Mouse (Mus musculus) ES-E14 (cell line): ENCODE data around the gene Cd9. TPM values are rescaled to one million over a fixed set of nuclear protein-coding genes. Genes with fewer than 3 reads are reported as not detected.

Experiments
- DNase-seq: peaks from one replicate; pipeline ENCODE4 v3.0.0-alpha.2; 2013; ENCODE audit warnings: low read depth, low spot score
- H3K27ac ChIP-seq: 2 replicates; pipeline ENCODE4 v1.5.1; 2012; ENCODE audit warnings: low read depth, mild to moderate bottlenecking, low read length, moderate library complexity, mixed read lengths; ENCODE audit not compliant: poor library complexity, insufficient read depth, severe bottlenecking
- H3K36me3 ChIP-seq: 2 replicates; pipeline ENCODE4 v1.6.1; 2012; ENCODE audit warnings: mild to moderate bottlenecking, low read length, moderate library complexity, mixed read lengths; ENCODE audit not compliant: control insufficient read depth, poor library complexity, insufficient read depth, severe bottlenecking
- H3K4me1 ChIP-seq, 2 experiments: fragments of 150-350 bp in 1 of 2; sonication (generic) in 1 of 2; 2 replicates each; pipeline ENCODE4 v1.6.1; 2012; ENCODE audit warnings: low read length in 2 of 2, mild to moderate bottlenecking in 1 of 2, mixed read lengths in 1 of 2; ENCODE audit not compliant: control insufficient read depth in 2 of 2, insufficient read depth in 2 of 2, poor library complexity in 1 of 2
- H3K4me3 ChIP-seq, 2 experiments: fragments of 150-350 bp in 1 of 2; sonication (generic) in 1 of 2; 2 replicates each; pipeline ENCODE4 v1.5.1; 2012; ENCODE audit warnings: low read length in 2 of 2, low read depth in 1 of 2, mild to moderate bottlenecking in 1 of 2, mixed read lengths in 1 of 2; ENCODE audit not compliant: insufficient read depth in 1 of 2, poor library complexity in 1 of 2, severe bottlenecking in 1 of 2
- H3K9ac ChIP-seq: 2 replicates; pipeline ENCODE4 v1.6.1; 2012; ENCODE audit warnings: low read depth, mild to moderate bottlenecking, low read length, mixed read lengths; ENCODE audit not compliant: poor library complexity, insufficient read depth, severe bottlenecking
- H3K9me3 ChIP-seq: fragments of 150-350 bp; sonication (generic); 2 replicates; pipeline ENCODE4 v1.6.1; 2012; ENCODE audit warnings: low read depth, mild to moderate bottlenecking, low read length; ENCODE audit not compliant: control insufficient read depth, insufficient read depth
- CHD2 ChIP-seq: IDR thresholded peaks from 2 replicates; pipeline ENCODE4 v1.6.1; 2014; ENCODE audit warnings: mild to moderate bottlenecking, low read depth, low read length, inconsistent platforms
- HCFC1 ChIP-seq: IDR thresholded peaks from 2 replicates; pipeline ENCODE4 v1.6.1; 2012; ENCODE audit warnings: low read length, inconsistent platforms, borderline replicate concordance; ENCODE audit not compliant: insufficient read depth
- MAFK ChIP-seq: IDR thresholded peaks from 2 replicates; pipeline ENCODE4 v1.6.1; 2014; ENCODE audit warnings: mild to moderate bottlenecking, low read depth, low read length, inconsistent platforms; ENCODE audit not compliant: insufficient read depth
- ZC3H11A ChIP-seq: IDR thresholded peaks from 2 replicates; pipeline ENCODE4 v1.6.1; 2012; ENCODE audit warnings: low read depth, mild to moderate bottlenecking, inconsistent platforms, low read length, borderline replicate concordance
- ZNF384 ChIP-seq: IDR thresholded peaks from 2 replicates; pipeline ENCODE4 v1.6.1; 2012; ENCODE audit warnings: low read depth, low read length, inconsistent platforms
- in situ Hi-C, 2 experiments: fragments of 600-800 bp; cut with MboI; formaldehyde crosslinking; loops; one replicate each; pipeline ENCODE4 v1.15.1; 2025; ENCODE audit warnings: low sequenced_read_pairs in 2 of 2, inconsistent platforms in 1 of 2; ENCODE audit not compliant: unreplicated experiment in 2 of 2
- total RNA-seq: library from RNA; depleted of rRNA; stranded (reverse); fragments of 300-350 nt; gene quantifications from 2 replicates; pipeline ENCODE4 v1.2.3, GENCODE M21; 2012

The Cd9 gene
- total RNA-seq, 1 experiment = 228 TPM

- no peak overlapping the region for H3K4me3 ChIP-seq
- TF ChIP-seq ZNF384 (no peak), ZC3H11A (no peak), CHD2 (no peak), MAFK (no peak), HCFC1 (no peak)
- no peaks in the 10 kb centered on the region for H3K9me3 ChIP-seq
- in situ Hi-C loops = no loop called here
- no peak for DNase-seq
- H3K9ac ChIP-seq = no peak overlapping the region
- peaks cover 25% of the 10 kb centered on the region; the same call in 1 of the 2 replicates for H3K36me3 ChIP-seq
- peaks cover 22 to 48% of the 10 kb centered on the region in 2 experiments for H3K4me1 ChIP-seq
- no peak overlapping the region for H3K27ac ChIP-seq
Observed at GRCm38 (mm10) chr6:125473321-125473721, 21.3 kb downstream of the Cd9 start.

DNA sequence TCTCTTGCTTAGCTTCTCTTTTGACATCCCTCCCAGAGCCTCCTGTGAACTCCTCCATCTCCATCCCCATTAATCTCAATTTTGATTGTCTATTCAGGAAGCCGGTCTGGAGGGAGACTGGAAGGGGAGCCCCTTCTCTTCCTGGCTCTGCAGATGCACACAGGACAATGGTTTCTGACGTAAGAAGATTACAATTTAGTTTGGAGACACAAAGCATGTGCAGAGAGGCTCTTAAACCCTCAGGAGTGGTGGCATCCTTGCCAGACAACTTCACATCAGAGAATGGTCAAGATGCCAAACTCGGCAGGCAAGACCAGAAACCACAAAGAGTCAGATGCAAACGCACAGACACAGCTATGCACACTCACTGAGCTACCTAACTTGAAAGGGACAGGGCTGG is 22.7 kb downstream of the Cd9 start:
- peaks cover 28% of the 10 kb centered on the region; the same call in 1 of the 2 replicates for H3K36me3 ChIP-seq
- in situ Hi-C loops = no loop called here
- no peak for DNase-seq
- no peaks in the 10 kb centered on the region for H3K9me3 ChIP-seq
- no peak for TF ChIP-seq ZC3H11A
- H3K9ac ChIP-seq = no peak overlapping the region
- H3K4me1 ChIP-seq = peaks cover 14 to 38% of the 10 kb centered on the region in 2 experiments
- H3K4me3 ChIP-seq = no peak overlapping the region
- H3K27ac ChIP-seq = no peak overlapping the region

DNA sequence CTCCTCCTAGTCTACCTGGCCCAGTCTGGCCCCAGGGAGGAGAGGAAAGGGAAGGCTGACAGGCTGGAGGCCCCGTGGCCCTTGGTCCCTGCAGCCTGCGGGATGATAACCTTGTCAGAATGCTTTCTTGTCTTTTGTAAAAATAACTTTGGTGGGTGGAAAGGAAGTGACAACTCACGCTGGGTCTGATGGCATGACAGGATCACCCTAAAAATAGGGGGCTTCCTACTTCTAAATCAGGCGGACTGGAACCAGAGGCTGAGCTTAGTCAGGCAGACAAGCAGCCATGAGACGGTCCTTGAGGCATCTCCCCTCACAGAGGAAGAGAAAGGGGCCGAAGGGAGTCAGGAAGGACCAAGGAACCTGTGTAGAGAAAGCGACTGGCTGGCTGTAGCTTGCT is 23.3 kb downstream of the Cd9 start:
- in situ Hi-C loops = no loop called here
- no peak overlapping the region for H3K4me3 ChIP-seq
- H3K36me3 ChIP-seq = peaks cover 28% of the 10 kb centered on the region; the same call in 1 of the 2 replicates
- H3K27ac ChIP-seq = no peak overlapping the region
- no peaks in the 10 kb centered on the region for H3K9me3 ChIP-seq
- DNase-seq = no peak
- H3K4me1 ChIP-seq = peaks cover 12 to 32% of the 10 kb centered on the region in 2 experiments
- no peak overlapping the region for H3K9ac ChIP-seq
- no peak for TF ChIP-seq HCFC1

DNA sequence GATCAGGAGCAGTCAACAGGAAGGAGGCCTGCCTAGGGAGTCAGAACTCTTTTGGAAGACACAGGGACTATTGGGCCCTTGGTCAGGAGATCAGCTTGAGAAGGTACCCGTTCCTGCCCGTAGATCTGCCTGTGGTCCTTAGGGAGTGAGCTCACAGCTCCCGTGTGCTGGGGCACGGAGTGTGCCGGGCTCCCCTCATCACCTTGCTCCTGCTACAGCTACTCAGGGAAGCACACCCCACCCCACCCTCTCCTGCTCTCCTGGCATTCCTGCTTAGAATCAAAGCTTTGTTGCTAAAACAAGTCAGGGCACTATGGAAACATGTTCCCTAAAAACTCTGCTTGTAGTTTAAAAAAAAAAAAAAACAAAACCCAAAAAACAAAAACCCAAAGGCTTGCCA is 24.0 kb downstream of the Cd9 start:
- no peak overlapping the region for H3K4me3 ChIP-seq
- in situ Hi-C loops = no loop called here
- H3K36me3 ChIP-seq = peaks cover 29% of the 10 kb centered on the region; the same call in 1 of the 2 replicates
- no peak overlapping the region for H3K9ac ChIP-seq
- peaks cover 8 to 30% of the 10 kb centered on the region in 2 experiments; a peak in 3 of 4 replicates for H3K4me1 ChIP-seq
- H3K27ac ChIP-seq = no peak overlapping the region
- no peak for DNase-seq
- no peak for TF ChIP-seq HCFC1
- no peak for TF ChIP-seq MAFK
- TF ChIP-seq CHD2 = no peak
- no peak for TF ChIP-seq ZC3H11A
- no peak for TF ChIP-seq ZNF384
- no peaks in the 10 kb centered on the region for H3K9me3 ChIP-seq

DNA sequence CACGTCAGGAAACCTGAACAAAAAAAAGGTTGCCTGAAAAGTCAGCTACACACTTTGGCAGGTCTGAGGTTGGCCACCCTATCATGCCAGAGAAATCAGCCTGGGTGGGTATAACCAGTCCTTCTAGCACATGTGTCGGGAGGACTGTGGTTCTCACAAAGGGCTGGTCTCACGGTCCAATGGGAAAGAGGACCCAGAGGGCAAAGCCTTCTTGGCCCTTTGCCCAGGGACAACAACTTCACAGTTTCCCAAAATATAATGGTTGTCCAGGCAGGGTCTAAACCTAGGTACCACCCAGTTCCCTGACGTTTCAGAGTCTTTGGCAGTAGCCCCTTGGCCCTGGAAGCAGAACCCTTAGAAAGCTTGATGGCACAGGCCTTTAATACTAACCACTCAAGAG is 25.4 kb downstream of the Cd9 start:
- H3K27ac ChIP-seq = no peak overlapping the region
- TF ChIP-seq HCFC1 = no peak
- TF ChIP-seq MAFK = no peak
- TF ChIP-seq ZNF384 = no peak
- no peak for TF ChIP-seq ZC3H11A
- no peak overlapping the region for H3K9ac ChIP-seq
- H3K4me1 ChIP-seq = peaks cover 0 to 21% of the 10 kb centered on the region in 2 experiments; a peak in 2 of 4 replicates
- H3K36me3 ChIP-seq = peaks cover 30% of the 10 kb centered on the region; the same call in 1 of the 2 replicates
- no peak overlapping the region for H3K4me3 ChIP-seq
- in situ Hi-C loops = no loop called here
- no peaks in the 10 kb centered on the region for H3K9me3 ChIP-seq
- no peak for DNase-seq
